Mouse (Mus musculus) heart, embryonic 15.5 days (tissue): ENCODE results near the gene Rapgef4. TPM values are rescaled to one million over a fixed set of nuclear protein-coding genes. Genes with fewer than 3 reads are reported as not detected.

ENCODE experiments used
- ATAC-seq: fragments of 200-750 bp; cut with Nextera tagmentation; replicated peaks from 2 replicates; pipeline ENCODE4 v1.8.0; 2017; ENCODE audit warnings: low read depth, moderate TSS enrichment; ENCODE audit not compliant: insufficient number of reproducible peaks, insufficient read depth, low FRiP score
- H3K27ac ChIP-seq: fragments of 300-500 bp; sonication (generic); 2 replicates; pipeline ENCODE4 v1.5.1; 2015; ENCODE audit warnings: mild to moderate bottlenecking, inconsistent platforms
- H3K27me3 ChIP-seq: fragments of 300-500 bp; sonication (generic); 2 replicates; pipeline ENCODE4 v1.6.1; 2015; ENCODE audit warnings: inconsistent platforms
- H3K36me3 ChIP-seq: fragments of 300-500 bp; sonication (generic); 2 replicates; pipeline ENCODE4 v1.6.1; 2015; ENCODE audit warnings: mild to moderate bottlenecking, inconsistent platforms
- H3K4me1 ChIP-seq: fragments of 300-500 bp; sonication (generic); replicated peaks from 2 replicates; pipeline ENCODE4 v1.6.1; 2015; ENCODE audit warnings: inconsistent platforms
- H3K4me2 ChIP-seq: fragments of 300-500 bp; sonication (generic); 2 replicates; pipeline ENCODE4 v1.6.1; 2015; ENCODE audit warnings: inconsistent platforms, mild to moderate bottlenecking, moderate library complexity
- H3K4me3 ChIP-seq: fragments of 300-500 bp; sonication (generic); 2 replicates; pipeline ENCODE4 v1.5.1; 2015; ENCODE audit warnings: mild to moderate bottlenecking, inconsistent platforms
- H3K9ac ChIP-seq: fragments of 300-500 bp; sonication (generic); 2 replicates; pipeline ENCODE4 v1.6.1; 2015; ENCODE audit warnings: mild to moderate bottlenecking, inconsistent platforms
- H3K9me3 ChIP-seq: fragments of 300-500 bp; sonication (generic); replicated peaks from 2 replicates; pipeline ENCODE4 v1.6.1; 2016; ENCODE audit warnings: inconsistent platforms
- WGBS: fragments of 180-500 bp; shearing (Covaris S2); methylation state at CpG from one replicate; pipeline ENCODE4 v1.1.7; 2015; ENCODE audit warnings: mixed read lengths; 5-methylcytosine and 5-hydroxymethylcytosine counted together
- polyA plus RNA-seq: library from polyadenylated mRNA; unstranded; fragments of >200 nt; fragmentation: Nextera tagmentation; extraction: Ambion mirVana; gene quantifications from 2 replicates; pipeline ENCODE4 v1.2.1, GENCODE M21; 2015

Rapgef4 gene
- polyA plus RNA-seq, 1 experiment from 2014 or later, result 3.7 TPM

GRCm38 (mm10) chr2:72287142-72287541 lies 306.1 kb downstream of the Rapgef4 start:
- 22% methylated on average over 4 of the region's 4 CpGs for WGBS
- peaks cover 38% of the 10 kb centered on the region for H3K4me1 ChIP-seq
- peak overlapping the region; percentile 32 for H3K4me3 ChIP-seq
- peak overlapping the region; percentile 55 for H3K4me2 ChIP-seq
- peak overlapping the region; percentile 27; the same call in 1 of the 2 replicates for H3K9ac ChIP-seq
- H3K27ac ChIP-seq, result peak overlapping the region; percentile 69
- no peaks in the 10 kb centered on the region for H3K9me3 ChIP-seq
- ATAC-seq, result no peak
- no peaks in the 10 kb centered on the region for H3K27me3 ChIP-seq
- H3K36me3 ChIP-seq, result no peaks in the 10 kb centered on the region; the same call in 1 of the 2 replicates

GRCm38 (mm10) chr2:72288932-72289534 lies 308.0 kb downstream of the Rapgef4 start:
- Histone ChIP-seq H3K4me2 (no peak overlapping the region), H3K9ac (no peak overlapping the region), H3K27me3 (no peaks in the 10 kb centered on the region), H3K27ac (peak overlapping the region; percentile 20; the same call in 1 of the 2 replicates), H3K36me3 (no peaks in the 10 kb centered on the region; the same call in 1 of the 2 replicates), H3K4me3 (no peak overlapping the region), H3K9me3 (no peaks in the 10 kb centered on the region), H3K4me1 (peaks cover 32% of the 10 kb centered on the region)
- ATAC-seq, result no peak
- WGBS, result 62% methylated on average over 11 of the region's 11 CpGs

- Histone ChIP-seq H3K4me1 (peaks cover 26% of the 10 kb centered on the region), H3K9me3 (no peaks in the 10 kb centered on the region), H3K4me3 (no peak overlapping the region), H3K36me3 (no peaks in the 10 kb centered on the region; the same call in 1 of the 2 replicates), H3K4me2 (no peak overlapping the region), H3K9ac (no peak overlapping the region), H3K27me3 (no peaks in the 10 kb centered on the region), H3K27ac (no peak overlapping the region)
- ATAC-seq, result no peak
- 80% methylated on average over 1 of the region's 1 CpGs for WGBS
These were observed 310.1 kb downstream of the Rapgef4 start for GRCm38 (mm10) chr2:72291103-72291502.

- no peaks in the 10 kb centered on the region for H3K9me3 ChIP-seq
- WGBS, result 77% methylated on average over 8 of the region's 8 CpGs
- ATAC-seq, result no peak
- no peaks in the 10 kb centered on the region for H3K27me3 ChIP-seq
- peaks cover 38% of the 10 kb centered on the region for H3K4me1 ChIP-seq
- H3K36me3 ChIP-seq, result no peaks in the 10 kb centered on the region; the same call in 1 of the 2 replicates
- no peak overlapping the region for H3K4me3 ChIP-seq
- H3K9ac ChIP-seq, result no peak overlapping the region
- no peak overlapping the region for H3K4me2 ChIP-seq
- no peak overlapping the region for H3K27ac ChIP-seq
These were observed 311.5 kb downstream of the Rapgef4 start for GRCm38 (mm10) chr2:72292573-72292972.

- WGBS, result 85% methylated on average over 6 of the region's 6 CpGs
These were observed 314.0 kb downstream of the Rapgef4 start for GRCm38 (mm10) chr2:72294994-72295393.

GRCm38 (mm10) chr2:72296984-72297715 lies 316.1 kb downstream of the Rapgef4 start:
- H3K4me2 ChIP-seq, result peak overlapping the region; percentile 43
- no peak overlapping the region for H3K9ac ChIP-seq
- H3K36me3 ChIP-seq, result 0 out of 2 replicates have a peak, but pooled peaks cover 9% of the 10 kb centered on the region
- H3K27me3 ChIP-seq, result no peaks in the 10 kb centered on the region
- no peak overlapping the region for H3K4me3 ChIP-seq
- H3K9me3 ChIP-seq, result no peaks in the 10 kb centered on the region
- WGBS, result 71% methylated on average over 10 of the region's 10 CpGs
- H3K4me1 ChIP-seq, result peaks cover 27% of the 10 kb centered on the region
- peak overlapping the region; percentile 67 for H3K27ac ChIP-seq
- no peak for ATAC-seq

More at GRCm38 (mm10) chr2:72294994-72295393, 314.0 kb downstream of the Rapgef4 start:
- Histone ChIP-seq H3K27me3 (no peaks in the 10 kb centered on the region), H3K27ac (no peak overlapping the region), H3K4me1 (peaks cover 32% of the 10 kb centered on the region), H3K36me3 (peaks cover 9% of the 10 kb centered on the region; the same call in 1 of the 2 replicates), H3K4me3 (no peak overlapping the region), H3K4me2 (no peak overlapping the region), H3K9me3 (no peaks in the 10 kb centered on the region), H3K9ac (no peak overlapping the region)
- ATAC-seq, result no peak

GRCm38 (mm10) chr2:72297716-72298082 lies 316.7 kb downstream of the Rapgef4 start:
- no peak overlapping the region for H3K9ac ChIP-seq
- 0 out of 2 replicates have a peak, but pooled peaks cover 9% of the 10 kb centered on the region for H3K36me3 ChIP-seq
- H3K4me3 ChIP-seq, result no peak overlapping the region
- ATAC-seq, result peak; percentile 78
- peaks cover 24% of the 10 kb centered on the region for H3K4me1 ChIP-seq
- no peaks in the 10 kb centered on the region for H3K27me3 ChIP-seq
- H3K4me2 ChIP-seq, result peak overlapping the region; percentile 43
- 43% methylated on average over 10 of the region's 10 CpGs for WGBS
- H3K9me3 ChIP-seq, result no peaks in the 10 kb centered on the region
- peak overlapping the region; percentile 67 for H3K27ac ChIP-seq

GRCm38 (mm10) chr2:72298406-72298805 lies 317.4 kb downstream of the Rapgef4 start:
- peak overlapping the region; percentile 67 for H3K27ac ChIP-seq

GRCm38 (mm10) chr2:72301194-72301916 lies 320.3 kb downstream of the Rapgef4 start:
- WGBS, result 81% methylated on average over 9 of the region's 9 CpGs

More at GRCm38 (mm10) chr2:72298406-72298805, 317.4 kb downstream of the Rapgef4 start:
- Histone ChIP-seq H3K36me3 (0 out of 2 replicates have a peak, but pooled peaks cover 9% of the 10 kb centered on the region), H3K4me3 (no peak overlapping the region), H3K4me1 (peaks cover 24% of the 10 kb centered on the region), H3K4me2 (peak overlapping the region; percentile 43; the same call in 1 of the 2 replicates), H3K9me3 (no peaks in the 10 kb centered on the region), H3K9ac (no peak overlapping the region), H3K27me3 (no peaks in the 10 kb centered on the region)
- 47% methylated on average over 4 of the region's 4 CpGs for WGBS
- no peak for ATAC-seq

GRCm38 (mm10) chr2:72305738-72306137 lies 324.7 kb downstream of the Rapgef4 start:
- Histone ChIP-seq H3K27ac (no peak overlapping the region), H3K36me3 (peaks cover 9% of the 10 kb centered on the region), H3K27me3 (no peaks in the 10 kb centered on the region), H3K4me1 (peaks cover 26% of the 10 kb centered on the region), H3K4me3 (no peak overlapping the region), H3K4me2 (no peak overlapping the region), H3K9ac (no peak overlapping the region), H3K9me3 (no peaks in the 10 kb centered on the region)
- ATAC-seq, result no peak
- WGBS, result 87% methylated on average over 7 of the region's 7 CpGs

More at GRCm38 (mm10) chr2:72301194-72301916, 320.3 kb downstream of the Rapgef4 start:
- Histone ChIP-seq H3K27me3 (no peaks in the 10 kb centered on the region), H3K36me3 (peaks cover 19% of the 10 kb centered on the region), H3K4me3 (no peak overlapping the region), H3K9me3 (no peaks in the 10 kb centered on the region), H3K4me2 (no peak overlapping the region), H3K4me1 (peaks cover 27% of the 10 kb centered on the region), H3K27ac (no peak overlapping the region), H3K9ac (no peak overlapping the region)
- no peak for ATAC-seq
